Mouse (Mus musculus): Measurements from ENCODE around the gene Lyl1.

Lyl1 gene

DNA sequence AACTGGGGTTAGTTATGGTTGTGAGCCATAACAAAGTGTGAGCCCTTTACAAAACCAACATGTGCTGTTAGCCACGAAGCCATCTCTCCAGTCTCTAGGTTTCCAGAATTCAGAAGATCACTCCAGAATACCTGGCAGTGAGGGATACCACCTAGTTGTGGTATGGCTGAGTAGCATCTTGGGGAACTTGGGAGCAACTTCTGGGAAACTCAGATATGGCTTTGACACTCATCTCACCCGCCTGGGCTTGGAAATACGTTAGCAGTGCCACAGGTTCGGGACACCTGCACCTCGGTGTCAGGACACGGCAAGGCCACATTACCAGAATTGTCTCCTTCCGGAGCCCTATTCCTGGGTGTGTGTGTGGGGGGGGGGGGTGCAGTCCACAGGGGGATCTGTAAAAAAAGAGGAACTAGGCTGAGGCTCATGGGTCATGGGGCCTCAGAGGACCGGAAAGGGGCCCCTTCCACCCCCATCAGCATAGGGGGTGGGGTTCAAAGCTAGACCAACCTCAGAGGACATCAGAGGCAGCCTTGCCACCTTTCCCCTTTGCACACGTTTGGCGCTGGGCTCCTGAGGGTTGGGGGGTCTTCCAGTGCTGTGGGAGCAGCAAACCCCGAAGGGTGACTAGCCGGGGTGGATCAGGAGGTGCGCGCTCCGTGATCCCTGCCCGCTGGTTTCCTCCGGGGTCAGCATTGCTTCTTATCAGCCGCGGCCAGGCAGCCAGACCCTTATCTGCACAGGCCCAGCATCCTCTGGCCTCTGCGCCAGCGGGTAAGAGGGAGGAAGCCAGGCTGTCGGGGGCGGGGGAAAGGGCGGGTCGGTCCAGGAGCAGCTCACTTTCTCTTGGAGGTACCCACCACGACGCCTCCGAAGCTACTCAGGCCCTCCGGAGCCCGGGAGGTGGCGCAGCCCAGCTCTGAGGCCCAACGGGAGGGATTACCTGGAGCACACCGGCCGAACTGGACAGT, at the start of gene Lyl1:
Gene Lyl1, plus strand, starts transcription at position 517 of the 971 bp plus-strand sequence.
- DNase-seq (ENCODE audit: low spot score) = peak; percentile 46

- no peak for DNase-seq (ENCODE audit: low spot score)
Observed at GRCm38 (mm10) chr8:84653092-84653631, 48.1 kb upstream of the Lyl1 start.

DNA sequence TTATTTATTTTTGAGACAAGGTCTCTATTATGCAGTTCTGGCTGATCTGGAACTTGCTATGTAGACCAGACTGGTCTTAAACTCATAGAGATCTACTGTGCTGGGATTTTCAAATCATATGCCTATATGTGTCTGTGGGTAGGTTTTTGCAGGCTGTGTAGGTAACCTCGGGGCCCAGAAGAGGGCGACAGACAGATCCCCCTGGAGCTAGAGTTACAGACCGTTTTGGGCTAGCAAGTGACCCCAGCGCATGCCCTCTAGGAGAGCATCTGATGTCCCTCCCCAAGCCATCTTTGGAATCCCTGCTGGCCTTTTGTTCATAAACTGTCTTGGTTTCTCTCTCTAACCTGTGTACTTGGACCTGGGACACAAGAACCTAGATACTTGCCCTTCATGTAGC, 46.7 kb upstream of the Lyl1 start:
- no peak for DNase-seq (ENCODE audit: low spot score)

DNA sequence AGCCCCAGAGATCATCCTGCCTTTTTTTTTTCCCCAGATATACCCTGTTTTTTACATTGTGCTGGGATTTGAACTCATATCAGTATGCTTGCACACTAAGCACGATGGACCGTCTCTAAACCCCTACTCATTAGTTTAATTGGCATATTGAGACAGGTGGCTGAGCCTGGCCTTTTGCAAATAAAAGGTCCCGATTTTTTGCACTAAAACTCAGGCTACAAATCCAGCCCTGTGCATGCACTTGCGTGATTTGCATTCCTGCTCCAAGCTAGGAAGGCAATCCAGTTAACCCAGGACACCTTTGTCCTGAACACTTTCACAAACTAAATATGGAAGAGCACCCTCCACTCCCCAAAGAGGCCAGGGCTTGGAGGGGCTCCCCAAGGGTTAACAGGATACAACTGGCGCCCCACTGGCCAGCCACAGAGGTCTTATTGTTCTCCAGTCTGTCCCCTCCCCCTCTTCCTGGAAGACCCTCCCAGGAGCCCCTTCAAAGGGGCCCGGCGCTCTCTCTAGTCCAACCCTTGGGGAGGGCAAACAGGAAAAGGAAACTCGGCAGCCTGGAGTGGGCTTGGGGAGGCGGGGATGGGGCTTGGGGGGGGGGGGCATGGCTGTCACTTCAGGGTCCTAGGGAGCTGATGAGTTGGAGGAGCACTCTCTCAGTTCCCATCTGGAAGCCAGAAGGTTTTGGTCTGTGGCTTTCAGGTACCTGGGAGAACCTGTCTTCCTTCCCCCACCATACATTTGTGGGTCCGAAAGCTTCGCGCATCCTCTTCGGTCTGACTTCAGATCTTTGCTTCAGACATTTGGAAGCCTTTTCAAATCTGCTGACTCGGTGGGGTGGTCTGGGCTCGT, 45.7 kb upstream of the Lyl1 start:
- no peak for DNase-seq (ENCODE audit: low spot score)

DNA sequence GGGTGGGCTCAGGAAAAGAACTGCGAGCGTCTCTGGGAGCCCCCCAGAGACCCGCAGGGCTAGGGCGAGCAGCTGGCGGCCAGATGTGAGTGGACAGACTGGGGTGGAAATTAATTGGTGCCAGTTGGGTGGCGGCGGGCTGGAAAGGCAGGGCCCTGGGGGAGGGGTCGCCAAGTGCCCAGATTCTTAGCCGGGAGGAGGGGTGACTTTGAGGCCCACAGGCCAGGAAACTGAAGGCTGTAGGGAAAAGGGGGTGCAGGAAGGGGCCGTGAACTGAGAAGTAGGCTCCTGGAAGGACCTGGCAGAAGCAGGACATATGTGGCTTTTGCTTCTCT, 45.1 kb upstream of the Lyl1 start:
- DNase-seq (ENCODE audit: low spot score) = no peak

GRCm38 (mm10) chr8:84656641-84657126, 44.6 kb upstream of the Lyl1 start:
- DNase-seq (ENCODE audit: low spot score) = peak; percentile 60

DNA sequence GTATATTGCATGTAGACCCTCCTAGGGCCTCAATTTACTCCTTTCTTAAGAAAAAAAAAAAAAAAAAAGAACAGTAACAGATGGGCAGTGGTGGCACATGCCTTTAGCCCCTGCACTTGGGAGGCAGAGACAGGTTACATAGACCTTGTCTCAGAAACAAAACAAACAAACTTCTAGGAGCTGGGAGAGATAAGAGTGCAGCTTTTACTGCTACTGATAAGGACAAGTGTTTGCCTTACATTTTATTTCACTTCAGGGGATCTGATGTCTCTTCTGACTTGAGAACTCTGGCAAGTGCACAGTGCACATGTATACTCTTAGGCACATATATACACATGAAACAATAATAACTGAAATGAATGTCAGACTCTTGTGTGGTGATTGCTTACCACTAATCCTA, 44.1 kb upstream of the Lyl1 start:
- DNase-seq (ENCODE audit: low spot score) = no peak

GRCm38 (mm10) chr8:84657680-84658079, 43.6 kb upstream of the Lyl1 start:
- no peak for DNase-seq (ENCODE audit: low spot score)

DNA sequence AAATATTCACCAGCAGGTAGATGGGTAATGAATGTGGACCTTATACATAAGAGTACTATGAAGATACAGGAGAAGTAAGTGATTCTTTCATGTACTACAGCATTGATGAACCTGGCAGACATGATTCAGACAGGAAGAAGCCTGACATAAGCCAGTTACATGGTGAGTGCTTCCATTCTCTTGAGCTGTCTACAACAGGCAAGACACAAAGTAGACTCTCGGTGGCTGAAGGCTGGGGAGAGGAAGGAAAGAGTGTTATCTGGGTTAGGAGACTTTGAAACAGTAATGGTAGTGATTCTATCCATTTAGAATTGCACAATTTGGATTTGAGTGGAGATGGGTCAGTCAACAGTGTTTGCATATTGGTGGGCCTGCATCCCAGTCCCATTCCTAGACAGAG, 42.3 kb upstream of the Lyl1 start:
- DNase-seq (ENCODE audit: low spot score) = no peak

DNA sequence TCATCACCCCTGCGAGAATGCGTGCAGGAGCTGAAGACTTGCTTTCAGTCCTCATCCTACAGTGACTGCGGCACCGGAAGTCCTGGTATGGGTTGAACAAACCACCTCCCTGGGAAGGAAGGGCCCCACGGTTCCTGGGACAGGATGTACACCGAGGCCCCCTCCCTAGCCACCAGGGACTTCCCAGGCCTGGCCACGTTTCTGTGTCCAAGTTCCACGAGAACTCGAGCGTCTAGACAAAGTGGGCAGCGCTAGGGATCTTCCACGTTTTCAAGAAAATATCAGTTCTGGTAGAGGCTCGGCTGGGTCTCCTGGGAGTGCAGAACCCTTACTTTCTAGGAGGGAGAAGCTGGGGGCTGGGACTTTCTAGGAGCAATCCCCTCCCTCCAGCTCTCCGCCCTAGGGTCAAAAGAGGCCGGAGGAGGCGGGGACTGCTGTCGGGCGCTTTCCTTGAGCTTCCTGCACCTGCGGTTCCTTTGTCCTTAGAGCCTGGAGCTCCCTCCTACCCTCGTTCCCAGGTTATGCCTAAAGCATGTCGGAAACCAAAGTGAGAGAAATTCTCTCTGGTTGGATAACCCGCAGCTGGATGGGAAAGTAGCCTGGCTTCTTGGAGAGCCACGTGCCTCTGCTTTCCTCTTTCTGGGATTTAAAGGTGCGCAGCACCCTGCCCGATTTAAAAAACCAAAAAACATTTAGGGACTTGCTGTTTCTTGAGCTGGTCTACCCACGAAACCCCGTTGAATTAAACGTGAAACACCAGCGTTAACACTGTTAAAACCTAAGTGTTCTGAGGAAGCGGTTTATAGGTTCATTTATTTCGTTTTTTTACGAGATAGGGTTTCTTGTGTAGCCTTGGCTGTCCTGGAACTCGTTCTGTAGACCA, 41.1 kb upstream of the Lyl1 start:
- peak; percentile 65 for DNase-seq (ENCODE audit: low spot score)

- peak; percentile 53 for DNase-seq (ENCODE audit: low spot score)
Observed at GRCm38 (mm10) chr8:84660819-84661457, 40.3 kb upstream of the Lyl1 start.

- peak; percentile 83 for DNase-seq (ENCODE audit: low spot score)
Observed at GRCm38 (mm10) chr8:84661458-84661871, 39.8 kb upstream of the Lyl1 start.

DNA sequence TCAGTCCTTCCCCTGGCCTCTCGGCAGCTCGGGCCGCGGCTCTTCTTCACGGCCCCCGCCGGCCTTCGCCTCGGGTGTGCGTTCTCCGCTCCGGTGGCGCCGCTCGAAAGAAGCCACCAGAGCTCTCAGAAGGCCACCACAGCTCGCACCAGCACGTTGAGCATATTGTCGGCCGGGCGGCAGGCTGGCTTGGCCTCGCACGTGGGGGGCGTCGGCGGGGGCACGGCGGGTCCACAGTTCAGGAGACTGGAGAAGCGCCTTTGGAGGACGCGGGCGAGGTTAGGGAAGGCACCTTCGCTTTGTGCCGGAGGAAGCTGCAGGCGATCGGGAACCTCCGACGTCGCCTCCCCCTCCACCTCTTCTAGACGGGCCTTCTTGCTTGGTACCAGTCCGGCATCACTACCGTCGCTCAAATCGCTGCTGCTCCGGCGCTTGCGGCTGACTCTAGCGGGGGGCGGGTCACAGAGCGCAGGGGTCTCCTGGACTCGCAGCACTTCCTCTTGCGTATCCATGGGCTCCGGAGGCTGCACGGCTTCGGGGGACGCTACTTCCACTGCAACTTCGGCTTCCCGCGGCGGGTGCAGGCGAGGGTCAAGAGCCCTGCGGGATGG, 39.2 kb upstream of the Lyl1 start:
- peak; percentile 59 for DNase-seq (ENCODE audit: low spot score)

GRCm38 (mm10) chr8:84662581-84663065, 38.6 kb upstream of the Lyl1 start, which contains the start of gene Ier2:
Gene Ier2 (minus strand): TSS chr8:84662852.
- DNase-seq (ENCODE audit: low spot score) = peak; percentile 92

GRCm38 (mm10) chr8:84663483-84664327, 37.6 kb upstream of the Lyl1 start:
- peak; percentile 96 for DNase-seq (ENCODE audit: low spot score)

DNA sequence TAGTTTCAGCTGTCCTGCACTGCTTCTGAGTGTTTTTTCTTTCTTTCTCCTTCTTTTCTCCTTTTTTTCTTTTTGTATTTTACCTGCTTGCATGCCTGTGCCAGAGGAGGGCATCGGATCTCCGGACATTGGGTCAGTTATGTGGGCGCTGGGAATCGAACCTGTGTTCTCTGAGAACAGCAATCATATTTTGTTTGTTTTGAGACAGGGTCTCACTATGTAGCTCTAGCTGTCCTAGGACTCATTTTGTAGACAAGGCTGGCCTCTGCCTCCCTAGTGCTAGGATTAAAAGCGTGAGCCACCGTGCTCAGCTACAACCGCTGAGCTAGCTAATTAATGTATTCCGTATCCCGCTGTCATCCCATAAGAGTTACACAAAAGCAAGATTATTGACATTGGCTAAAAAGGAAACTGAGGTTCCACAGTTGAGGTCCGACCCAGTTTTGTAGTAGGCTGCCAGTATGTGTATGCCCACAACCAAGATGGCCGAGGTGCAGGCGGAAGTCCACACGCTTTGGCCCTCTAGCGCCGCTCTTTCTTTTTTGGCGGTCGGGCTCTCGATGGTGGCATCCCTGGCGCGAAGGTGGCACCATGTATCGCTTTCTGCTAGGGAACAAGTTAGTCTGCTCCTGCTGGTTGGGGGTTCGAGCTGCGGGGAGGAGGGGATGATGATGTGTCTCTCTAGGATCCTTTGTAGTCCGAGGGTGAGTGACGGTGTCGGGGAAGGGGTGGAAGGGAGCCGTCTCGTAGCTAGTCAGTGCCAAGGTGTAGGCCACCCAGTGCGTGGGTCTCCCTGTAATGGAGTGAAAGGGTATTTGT, 36.5 kb upstream of the Lyl1 start:
- peak; percentile 74 for DNase-seq (ENCODE audit: low spot score)

GRCm38 (mm10) chr8:84665385-84665893, 35.8 kb upstream of the Lyl1 start:
- DNase-seq (ENCODE audit: low spot score) = no peak

DNA sequence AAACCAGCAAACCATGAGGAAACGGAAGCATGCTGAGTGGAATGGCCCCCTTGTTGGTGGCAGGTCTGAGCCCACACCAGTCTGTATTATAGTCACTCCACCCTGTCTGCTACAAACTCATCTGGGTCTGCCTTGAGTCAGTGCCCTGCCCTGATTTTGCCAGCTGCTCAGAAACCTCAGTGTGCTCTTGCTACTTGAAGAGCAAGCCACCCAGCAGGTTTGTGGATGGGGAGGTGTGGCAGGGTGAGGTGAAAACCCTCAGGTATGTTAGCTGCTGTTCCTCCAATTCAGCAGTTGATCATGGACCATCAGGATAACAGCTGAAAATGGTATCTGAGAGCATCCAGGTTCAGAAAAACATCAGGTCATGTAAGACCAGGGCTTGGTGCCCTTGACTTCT, 33.2 kb upstream of the Lyl1 start:
- DNase-seq (ENCODE audit: low spot score) = no peak

Data from ovary, postnatal 36 days (tissue).